Mouse (Mus musculus): Measurements from ENCODE around the gene Tusc2.

The Tusc2 gene

GRCm38 (mm10) chr9:107544196-107544700, 18.8 kb upstream of the Tusc2 start:
- in situ Hi-C loops (cut with MboI, MseI) = no loop called here

GRCm38 (mm10) chr9:107544729-107545128, 18.3 kb upstream of the Tusc2 start:
- in situ Hi-C loops (cut with MboI, MseI) = no loop called here

- in situ Hi-C loops (cut with MboI, MseI) = no loop called here
These were observed 17.9 kb upstream of the Tusc2 start for GRCm38 (mm10) chr9:107545199-107545598.

- in situ Hi-C loops (cut with MboI, MseI) = no loop called here
These were observed 17.5 kb upstream of the Tusc2 start for GRCm38 (mm10) chr9:107545602-107546001.

GRCm38 (mm10) chr9:107547026-107547425, 16.0 kb upstream of the Tusc2 start, which contains the start of gene Zmynd10:
Zmynd10 (plus strand) TSS chr9:107547298.
- in situ Hi-C loops (cut with MboI, MseI) = no loop called here

GRCm38 (mm10) chr9:107547957-107548356, 15.1 kb upstream of the Tusc2 start:
- in situ Hi-C loops (cut with MboI, MseI) = no loop called here

GRCm38 (mm10) chr9:107548820-107549219, 14.2 kb upstream of the Tusc2 start:
- in situ Hi-C loops (cut with MboI, MseI) = no loop called here

GRCm38 (mm10) chr9:107549297-107550074, 13.6 kb upstream of the Tusc2 start:
- in situ Hi-C loops (cut with MboI, MseI) = loop anchor here (10.0 to 25.0 kb wide), 2 partner anchors 655 to 1362 kb away; partner anchors contain the start of genes Manf and Ppm1m

GRCm38 (mm10) chr9:107550491-107551116, 12.5 kb upstream of the Tusc2 start:
- in situ Hi-C loops (cut with MboI, MseI) = loop anchor here (10.0 to 25.0 kb wide), 2 partner anchors 656 to 1363 kb away; partner anchors contain the start of genes Manf and Ppm1m

- in situ Hi-C loops (cut with MboI, MseI) = loop anchor here (10.0 to 25.0 kb wide), 2 partner anchors 657 to 1364 kb away; partner anchors contain the start of genes Manf and Ppm1m
These were observed 11.8 kb upstream of the Tusc2 start, which contains the start of gene Rassf1 for GRCm38 (mm10) chr9:107551117-107551889. Rassf1 (plus strand) TSS chr9:107551555.

- in situ Hi-C loops (cut with MboI, MseI) = loop anchor here (10.0 to 25.0 kb wide), 2 partner anchors 657 to 1365 kb away; partner anchors contain the start of genes Manf and Ppm1m
These were observed 11.1 kb upstream of the Tusc2 start for GRCm38 (mm10) chr9:107551890-107552355.

GRCm38 (mm10) chr9:107552690-107553393, 10.2 kb upstream of the Tusc2 start:
- in situ Hi-C loops (cut with MboI, MseI) = loop anchor here (10.0 to 25.0 kb wide), 2 partner anchors 658 to 1366 kb away; partner anchors contain the start of genes Manf and Ppm1m

- in situ Hi-C loops (cut with MboI, MseI) = loop anchor here (10.0 to 25.0 kb wide), 2 partner anchors 659 to 1366 kb away; partner anchors contain the start of genes Manf and Ppm1m
These were observed 9.3 kb upstream of the Tusc2 start for GRCm38 (mm10) chr9:107553541-107554318.

- in situ Hi-C loops (cut with MboI, MseI) = loop anchor here (10.0 to 25.0 kb wide), 2 partner anchors 660 to 1367 kb away; partner anchors contain the start of genes Manf and Ppm1m
These were observed 8.7 kb upstream of the Tusc2 start for GRCm38 (mm10) chr9:107554319-107554825.

- in situ Hi-C loops (cut with MboI, MseI) = loop anchor here (10.0 to 25.0 kb wide), 2 partner anchors 660 to 1368 kb away; partner anchors contain the start of genes Manf and Ppm1m
These were observed 8.0 kb upstream of the Tusc2 start for GRCm38 (mm10) chr9:107555031-107555457.

- in situ Hi-C loops (cut with MboI, MseI) = loop anchor here (10.0 to 25.0 kb wide), 2 partner anchors 661 to 1368 kb away; partner anchors contain the start of genes Manf and Ppm1m
These were observed 7.4 kb upstream of the Tusc2 start for GRCm38 (mm10) chr9:107555701-107556100.

GRCm38 (mm10) chr9:107556346-107556745, 6.7 kb upstream of the Tusc2 start:
- in situ Hi-C loops (cut with MboI, MseI) = loop anchor here (10.0 to 25.0 kb wide), 2 partner anchors 662 to 1369 kb away; partner anchors contain the start of genes Manf and Ppm1m

- in situ Hi-C loops (cut with MboI, MseI) = loop anchor here (25.0 kb wide), 1 partner anchor 1378 kb away; the partner anchor contains the start of gene Ppm1m
These were observed 2.5 kb downstream of the Tusc2 start for GRCm38 (mm10) chr9:107565556-107565955.
